Mouse (Mus musculus) layer of hippocampus, adult 2 months (tissue): ENCODE results near the gene Pphln1. TPM values are rescaled to one million over a fixed set of nuclear protein-coding genes. Genes with fewer than 3 reads are reported as not detected.

ENCODE experiments used
- DNase-seq, 2 experiments: peaks; one replicate each; pipeline ENCODE4 v3.0.0; 2022; ENCODE audit warnings: low spot score in 2 of 2
- H3K27ac ChIP-seq: fragments of 200-600 bp; 2 replicates; pipeline ENCODE4 v1.8.1; 2022
- H3K4me3 ChIP-seq: fragments of 200-600 bp; 2 replicates; pipeline ENCODE4 v1.8.1; 2022; ENCODE audit warnings: mild to moderate bottlenecking
- CTCF ChIP-seq: fragments of 200-600 bp; conservative IDR thresholded peaks from 2 replicates; pipeline ENCODE4 v1.8.1; 2022; ENCODE audit warnings: antibody characterized with exemption, mild to moderate bottlenecking, moderate library complexity
- total RNA-seq, 2 experiments: library from RNA; stranded (reverse); gene quantifications; 2 replicates each; pipeline ENCODE4 v1.2.3; 2021

Pphln1 gene
- total RNA-seq, 2 experiments from 2014 or later, result 39.2 to 41.3 TPM

DNA sequence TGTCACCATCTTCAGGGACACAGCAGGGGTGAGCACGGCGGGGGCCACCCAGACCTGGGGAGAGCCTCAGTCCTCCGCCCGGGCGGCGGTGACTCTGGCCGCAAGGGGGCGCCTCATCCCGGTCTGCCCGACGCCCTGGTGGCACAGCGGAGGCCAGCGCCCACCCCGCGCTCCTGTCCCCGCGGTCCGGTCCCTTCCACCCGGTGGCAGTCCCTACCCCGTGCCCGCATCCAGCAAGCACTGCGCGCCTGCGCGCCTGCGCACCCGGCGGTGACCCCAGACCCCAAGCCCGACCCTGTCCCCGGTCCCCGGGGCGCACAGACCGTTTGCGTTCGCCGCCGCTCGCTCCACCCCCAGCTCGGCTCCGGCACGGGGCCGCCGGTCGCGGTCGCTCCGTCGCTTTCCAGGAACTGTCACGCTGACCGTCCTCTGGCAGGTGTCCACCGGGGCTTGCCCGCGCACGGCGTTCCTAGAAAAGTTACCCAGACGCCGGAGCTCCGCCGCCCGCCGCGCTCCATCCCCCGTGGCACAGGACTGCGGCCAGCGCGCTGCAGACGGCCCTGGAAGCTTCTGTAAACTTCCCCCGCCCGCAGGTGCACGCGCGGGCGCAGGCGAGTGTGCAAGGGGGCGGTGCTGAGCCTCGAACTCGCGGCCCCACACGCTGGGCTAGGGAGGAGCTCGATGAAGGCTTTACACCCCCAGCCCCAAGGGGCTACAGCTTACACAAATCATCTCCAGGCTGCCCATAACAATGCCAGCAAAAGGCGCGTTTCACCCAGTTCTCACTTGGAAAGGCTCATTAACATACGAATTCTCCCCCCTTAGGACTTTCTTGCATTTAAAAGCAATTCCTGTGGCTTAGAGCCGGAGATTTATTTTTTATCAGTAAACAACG is 121.0 kb downstream of the Pphln1 start:
- TF ChIP-seq CTCF, result peak; percentile 93
- Histone ChIP-seq H3K27ac (peak overlapping the region; percentile 91), H3K4me3 (peak overlapping the region; percentile 62)
- peak; percentile 67 to 81 for DNase-seq

DNA sequence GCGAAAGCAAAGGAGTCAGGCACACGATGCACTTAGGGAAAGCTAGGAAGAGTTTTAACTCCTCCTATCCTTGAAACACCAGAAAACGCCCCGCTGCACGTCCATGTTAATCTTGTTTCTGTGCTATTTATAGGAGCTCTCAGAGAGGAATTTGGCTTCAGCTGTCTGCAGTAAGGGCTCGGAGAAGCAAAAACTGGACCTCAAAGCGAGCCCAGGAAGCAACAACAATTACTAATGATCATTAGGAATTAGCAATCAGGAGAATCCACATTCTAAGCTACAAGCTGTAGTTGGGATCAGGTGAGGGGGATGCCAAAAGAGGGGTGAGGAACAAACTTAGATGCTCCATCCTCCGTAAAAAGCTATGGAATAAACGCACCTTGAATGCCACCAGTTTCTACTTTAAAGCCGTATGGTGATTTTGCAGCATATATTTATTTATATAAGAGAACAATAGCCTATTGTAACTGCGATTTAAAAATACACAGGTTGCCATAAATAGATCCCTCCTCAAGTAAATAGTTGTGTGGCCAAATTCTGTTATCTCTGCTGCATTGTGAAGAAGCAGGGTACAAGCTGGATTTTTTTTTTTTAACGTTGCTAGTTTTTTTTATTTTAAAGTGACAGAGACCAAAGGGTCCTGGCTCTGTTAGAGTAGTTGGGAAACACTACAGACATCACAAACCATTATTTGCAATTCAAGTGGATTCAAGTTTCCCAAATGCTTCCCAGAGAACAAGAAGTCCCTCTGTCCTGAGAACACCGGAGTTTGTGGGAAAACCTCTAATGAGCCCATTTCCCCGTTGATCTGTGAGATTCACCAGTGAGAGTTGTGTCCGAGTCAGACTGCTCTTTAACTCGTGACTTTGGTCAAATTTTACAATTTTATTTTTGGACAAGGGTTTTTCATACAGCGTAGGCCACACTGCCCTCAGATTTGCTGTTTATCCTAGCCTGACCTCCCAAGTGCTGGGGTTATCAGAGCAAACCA is 122.0 kb downstream of the Pphln1 start:
- DNase-seq, result no peak
- TF ChIP-seq CTCF, result no peak

DNA sequence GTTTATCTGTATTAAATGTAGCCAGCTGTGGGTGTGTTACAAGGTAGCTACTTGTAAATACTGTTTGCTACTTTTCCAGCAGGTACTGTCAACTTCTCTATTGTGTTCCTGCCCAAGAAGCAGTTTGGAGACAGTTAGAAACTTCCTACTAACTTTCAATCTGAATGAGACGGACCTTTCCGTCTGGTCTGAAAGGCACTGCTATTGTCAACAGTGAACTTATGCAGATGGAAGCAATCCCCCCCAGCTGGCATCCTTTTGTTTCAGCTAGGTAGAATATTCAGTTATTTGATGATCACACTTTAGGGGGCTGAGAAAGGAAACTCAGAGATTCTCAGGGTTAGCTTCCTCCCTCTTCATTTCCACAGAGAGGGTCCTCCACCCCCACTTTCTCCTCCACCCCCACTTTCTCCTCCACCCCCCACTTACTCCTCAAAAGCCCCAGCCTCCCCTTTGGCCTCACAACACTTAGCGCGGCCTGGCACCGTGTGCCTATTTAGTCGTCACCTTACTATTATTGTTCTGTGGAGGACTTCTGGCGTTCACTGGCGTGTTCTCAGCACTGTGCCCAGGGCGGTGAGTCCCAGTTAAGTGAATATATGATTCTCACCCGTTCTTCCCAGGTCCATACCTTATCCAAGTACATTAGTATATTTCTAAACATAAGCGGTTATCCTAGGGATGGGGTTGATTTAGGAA is 123.1 kb downstream of the Pphln1 start:
- no peak overlapping the region for H3K4me3 ChIP-seq
- H3K27ac ChIP-seq, result peak overlapping the region; percentile 91
- TF ChIP-seq CTCF, result no peak

More for the DNA sequence above, 122.0 kb downstream of the Pphln1 start:
- H3K4me3 ChIP-seq, result peak overlapping the region; percentile 62
- H3K27ac ChIP-seq, result peak overlapping the region; percentile 91

DNA sequence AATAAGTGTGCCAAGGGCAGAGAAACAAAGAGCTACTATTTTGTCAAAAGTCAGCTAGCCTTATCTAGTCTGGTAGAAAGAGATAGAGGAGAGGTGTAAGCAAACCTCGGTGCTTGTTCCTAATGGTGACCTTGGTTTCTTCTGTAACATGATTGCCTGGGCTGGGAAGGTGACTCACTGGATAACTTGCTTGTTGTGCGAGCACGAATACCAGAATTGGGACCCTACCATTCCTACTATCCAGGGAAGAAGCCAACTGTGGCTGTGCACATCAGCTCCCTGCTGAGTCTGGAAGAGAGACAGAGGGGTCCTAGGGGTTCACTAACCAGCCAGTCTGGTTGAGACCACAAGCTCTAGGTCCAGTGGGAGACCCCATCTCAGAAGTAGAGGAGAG is 123.6 kb downstream of the Pphln1 start:
- Histone ChIP-seq H3K27ac (peak overlapping the region; percentile 48), H3K4me3 (no peak overlapping the region)
- TF ChIP-seq CTCF, result no peak
- no peak for DNase-seq

More for the DNA sequence above, 123.1 kb downstream of the Pphln1 start:
- DNase-seq, result no peak

DNA sequence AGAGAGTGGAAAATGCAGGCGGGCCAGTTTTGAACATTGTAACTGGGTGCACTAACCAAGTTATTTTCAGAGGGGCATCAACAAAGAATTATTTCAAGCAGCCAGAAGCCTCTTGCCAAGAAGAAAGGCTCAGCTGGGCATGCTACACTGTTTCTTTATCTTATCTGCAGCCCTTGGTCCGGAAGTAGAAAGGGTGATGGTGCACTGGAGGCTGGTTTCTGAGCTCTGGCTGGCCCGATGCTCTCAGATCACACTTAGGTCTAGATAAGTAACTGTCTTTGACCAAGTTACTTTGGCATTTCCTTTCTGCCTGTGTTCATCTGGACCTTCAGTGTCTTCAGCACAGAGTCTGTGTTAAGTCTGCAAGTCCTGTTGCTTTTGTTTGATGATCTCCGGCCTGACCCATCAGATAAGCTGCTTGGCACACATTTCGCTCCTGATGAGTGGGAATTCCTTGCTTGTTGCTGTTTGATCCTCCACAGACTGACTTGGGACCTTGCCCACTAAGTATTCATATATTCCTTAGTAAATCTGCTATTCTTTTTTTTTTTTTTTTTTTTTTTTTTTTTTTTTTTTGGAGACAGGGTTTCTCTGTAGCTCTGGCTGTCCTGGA is 127.3 kb downstream of the Pphln1 start:
- H3K4me3 ChIP-seq, result no peak overlapping the region
- no peak for DNase-seq
- H3K27ac ChIP-seq, result no peak overlapping the region
- no peak for TF ChIP-seq CTCF

DNA sequence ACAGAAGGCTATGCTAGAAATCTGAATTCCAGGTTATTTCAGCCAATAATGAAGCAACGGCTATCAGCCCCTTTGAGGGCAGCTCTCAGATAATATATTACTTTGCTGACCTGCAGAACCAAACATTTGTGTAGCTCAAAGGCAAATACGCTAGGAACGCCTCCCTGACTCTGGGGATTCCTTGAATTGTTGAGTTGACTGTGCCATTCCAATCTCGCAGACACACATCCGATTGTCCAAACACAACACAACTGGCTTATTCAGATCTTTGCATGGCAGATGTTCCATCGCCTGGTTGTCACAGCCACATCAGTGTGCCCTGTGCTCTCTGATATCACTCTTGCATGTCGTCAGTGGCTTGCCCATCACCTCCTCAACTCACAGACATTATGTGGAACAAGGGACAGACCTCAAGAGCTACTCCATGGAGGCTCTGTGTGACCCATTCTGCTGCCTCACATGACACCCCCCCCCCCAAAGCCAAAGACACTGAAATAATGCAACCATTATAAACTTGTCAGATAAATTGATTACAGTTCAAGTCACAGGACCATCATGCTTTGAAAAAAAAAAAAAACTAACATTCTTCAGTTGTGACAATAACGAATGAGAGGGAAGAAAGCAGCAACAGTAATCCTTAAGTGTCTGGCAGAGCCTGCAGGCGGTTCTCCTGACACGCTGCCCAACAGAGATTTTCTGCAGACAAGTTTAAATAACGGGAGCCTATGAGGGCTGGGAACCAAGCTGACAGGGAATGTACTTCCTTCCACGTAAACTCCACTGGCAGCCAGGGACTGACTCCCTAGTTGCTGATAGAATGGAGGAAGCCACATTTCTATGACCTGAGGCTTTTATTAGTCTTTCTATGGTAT is 131.9 kb downstream of the Pphln1 start:
- DNase-seq, result no peak
- no peak for TF ChIP-seq CTCF
- H3K27ac ChIP-seq, result peak overlapping the region; percentile 66
- no peak overlapping the region for H3K4me3 ChIP-seq

DNA sequence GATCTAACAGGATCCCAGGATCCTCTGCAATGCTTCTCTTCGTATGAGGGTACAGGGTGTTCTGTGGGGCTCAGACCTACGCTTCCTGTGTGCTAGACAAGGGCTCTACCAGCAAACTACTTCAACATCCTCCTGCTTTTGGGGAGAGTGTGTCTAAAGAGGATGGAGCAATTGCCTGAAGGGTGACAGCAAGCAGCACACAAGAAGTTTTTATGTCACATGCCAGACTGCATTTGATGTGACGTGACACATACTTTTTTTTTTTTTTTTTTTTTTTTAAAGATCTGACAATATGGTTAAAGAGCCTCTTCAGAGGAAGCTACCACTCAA is 132.5 kb downstream of the Pphln1 start:
- H3K27ac ChIP-seq, result peak overlapping the region; percentile 66
- no peak overlapping the region for H3K4me3 ChIP-seq
- no peak for DNase-seq
- no peak for TF ChIP-seq CTCF

DNA sequence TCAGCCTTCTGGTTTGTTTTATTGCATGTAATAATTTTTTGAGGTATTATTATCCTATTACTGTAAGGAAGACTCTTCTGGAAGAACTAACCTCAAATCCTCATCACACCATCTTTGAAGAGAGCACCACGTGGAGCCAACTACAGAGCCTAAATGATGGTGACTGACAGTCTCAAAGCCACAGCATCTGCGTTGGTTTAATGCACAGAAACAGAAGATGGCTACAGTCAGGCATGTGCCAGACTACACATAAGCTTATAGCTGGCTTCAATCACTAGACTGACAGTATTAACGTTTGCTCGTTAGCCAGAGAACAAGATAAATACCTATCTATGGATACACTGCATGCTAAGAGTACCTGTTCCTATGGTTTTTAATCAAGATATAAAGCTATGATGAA is 138.0 kb downstream of the Pphln1 start:
- no peak for TF ChIP-seq CTCF
- Histone ChIP-seq H3K4me3 (no peak overlapping the region), H3K27ac (no peak overlapping the region)
- DNase-seq, result no peak

DNA sequence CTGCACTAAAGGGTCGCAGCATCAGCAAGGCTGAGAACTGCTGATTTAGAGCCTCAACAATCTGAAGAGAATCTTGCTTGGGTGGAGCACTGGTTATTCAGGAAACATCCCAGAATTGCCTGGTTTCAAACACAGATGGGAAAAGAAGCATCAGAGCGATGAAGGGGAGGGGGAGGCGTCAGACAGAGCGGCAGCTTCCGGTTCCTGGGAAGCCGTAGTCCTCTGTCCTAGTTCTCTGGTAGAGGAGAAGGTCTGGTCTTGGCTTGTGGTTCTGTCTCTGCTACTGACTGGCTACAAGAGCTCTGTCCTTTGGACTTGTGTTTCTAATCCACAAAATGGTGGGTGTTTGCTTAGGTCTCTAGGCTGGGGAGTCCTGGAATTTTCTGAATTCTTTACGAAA is 139.6 kb downstream of the Pphln1 start:
- DNase-seq, result no peak
- TF ChIP-seq CTCF, result no peak
- peak overlapping the region; percentile 39; the same call in 1 of the 2 replicates for H3K27ac ChIP-seq
- H3K4me3 ChIP-seq, result no peak overlapping the region

DNA sequence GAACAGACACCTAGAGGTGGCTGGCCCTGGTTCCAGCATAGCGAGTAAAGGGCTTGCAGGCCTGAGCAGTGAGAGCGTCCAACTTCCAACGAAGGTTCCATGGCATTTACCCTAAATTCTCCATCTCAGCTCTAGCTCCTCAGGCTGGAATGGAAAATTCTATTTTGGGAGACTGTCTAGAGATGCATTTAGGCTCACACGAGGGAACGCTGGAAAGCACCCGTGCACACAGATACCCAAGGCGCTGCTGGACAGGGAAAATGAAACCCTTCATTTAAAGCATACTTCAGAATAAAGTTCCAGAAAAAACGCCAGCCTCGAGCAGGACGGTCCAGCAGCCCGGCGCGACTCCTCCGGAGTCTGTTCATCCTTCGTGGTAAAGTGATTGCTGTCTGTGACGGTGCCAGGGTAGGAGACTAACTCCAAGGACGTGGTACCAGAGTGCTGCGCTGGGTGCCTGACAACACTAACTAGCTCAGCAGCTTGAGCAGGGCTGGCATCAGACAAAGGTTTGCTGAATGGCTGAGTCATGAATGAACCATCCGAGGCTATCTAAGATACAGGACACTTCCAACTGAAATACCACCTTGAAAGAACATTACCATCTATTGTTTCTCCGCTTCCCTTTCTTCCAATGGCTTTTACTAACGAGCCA is 140.5 kb downstream of the Pphln1 start:
- TF ChIP-seq CTCF, result no peak
- Histone ChIP-seq H3K27ac (peak overlapping the region; percentile 28; the same call in 1 of the 2 replicates), H3K4me3 (no peak overlapping the region)
- DNase-seq, result no peak

DNA sequence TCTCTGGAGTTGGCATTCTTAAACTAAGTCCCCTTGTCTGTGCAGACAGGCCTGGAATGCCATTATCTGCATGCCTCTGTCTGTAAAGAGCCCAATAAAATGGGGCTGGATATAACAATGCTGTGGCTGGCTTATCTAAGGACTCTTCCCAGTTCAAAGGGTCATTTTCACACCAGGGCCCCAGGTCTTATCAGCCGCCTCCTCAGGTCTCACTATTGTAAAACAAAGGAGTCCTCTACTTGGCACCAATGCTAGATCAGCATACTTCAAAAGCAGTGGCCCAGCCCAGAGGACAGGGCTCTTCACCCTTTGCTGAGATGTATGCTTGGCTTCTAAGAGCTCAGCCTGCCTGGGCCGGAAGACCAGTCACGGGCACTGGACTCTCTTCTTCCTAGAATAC is 141.3 kb downstream of the Pphln1 start:
- no peak for DNase-seq
- no peak overlapping the region for H3K4me3 ChIP-seq
- no peak overlapping the region for H3K27ac ChIP-seq
- TF ChIP-seq CTCF, result no peak

Other genes starting within 250 kb of the Pphln1 start
- 10 to 100 TPM in 1 of 2 experiments, 1 to 10 TPM in 1; 8.9 to 10.8 TPM for gene Gxylt1, start 123.2 kb upstream of the Pphln1 start, total RNA-seq
- gene Yaf2, start 61.4 kb upstream of the Pphln1 start, total RNA-seq, result 10 to 100 TPM; 85.7 to 87.2 TPM
- 10 to 100 TPM; 71.0 to 80.2 TPM for gene Zcrb1, start within 50 bp of the Pphln1 start, total RNA-seq
- gene Prickle1, start 197.5 kb downstream of the Pphln1 start, total RNA-seq, result 10 to 100 TPM; 67.4 to 69.2 TPM